Mouse (Mus musculus): ENCODE measurements around the gene Map2k4. TPM values are rescaled to one million over a fixed set of nuclear protein-coding genes. Genes with fewer than 3 reads are reported as not detected.

Map2k4 gene
- 27.5 TPM for polyA plus RNA-seq (2014; fragmentation: Illumina TruSeq; extraction: RNeasy Lipid Tissue Mini Kit (QIAGEN cat#74804); ENCODE audit: low read depth, low replicate concordance)

DNA sequence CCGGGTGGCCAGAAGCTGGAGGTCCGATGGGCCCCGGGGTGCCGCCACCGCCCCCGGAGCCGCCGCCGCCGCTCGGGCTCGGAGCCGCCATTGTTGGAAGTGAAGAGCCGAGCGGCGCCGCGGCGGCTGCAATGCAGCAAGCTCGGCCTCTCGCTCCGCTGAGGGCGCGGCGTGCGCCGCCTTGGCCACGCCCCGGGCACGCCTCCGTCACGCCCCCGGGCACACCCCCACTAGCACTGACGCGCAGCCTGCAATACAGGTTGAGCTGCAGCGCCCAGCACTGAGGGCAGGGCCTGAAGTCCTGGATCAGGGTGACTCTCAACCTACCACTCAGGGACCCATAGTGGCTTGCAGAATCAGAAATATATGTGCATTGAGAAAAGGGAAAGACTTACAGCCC, at the start of gene Map2k4:
Gene Map2k4 (minus strand): TSS at position 144 of the 400 bp plus-strand sequence.

DNA sequence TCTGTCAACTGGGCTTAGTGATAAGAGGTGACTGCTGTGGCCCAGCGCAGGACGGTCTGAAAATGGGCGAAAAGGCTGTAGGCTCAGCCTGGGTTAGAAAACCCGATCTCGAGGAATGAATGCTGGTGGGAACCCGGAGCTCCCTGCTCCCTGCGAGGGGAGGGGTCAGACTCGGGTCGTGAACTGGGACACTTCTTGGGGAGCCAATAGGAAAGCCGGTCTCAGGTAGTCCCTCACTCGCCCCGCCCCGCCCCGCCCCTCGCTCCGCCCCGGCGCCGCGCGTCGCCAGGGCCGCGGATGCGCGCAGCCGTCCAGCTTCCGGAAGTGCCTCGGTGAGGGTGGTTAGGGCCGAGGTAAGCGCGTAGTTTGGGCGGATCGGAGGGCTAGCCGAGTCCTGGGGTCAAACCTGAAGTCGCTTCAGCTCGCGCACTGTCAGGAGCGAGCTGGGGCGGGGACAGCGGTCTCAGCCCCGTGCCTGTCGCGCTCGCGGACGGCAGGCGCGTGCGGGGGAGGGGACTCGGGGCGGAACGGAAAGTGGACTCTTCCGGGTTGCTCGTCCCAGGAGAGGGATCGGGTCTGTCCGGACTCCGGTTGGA, 18.9 kb upstream of the Map2k4 start, which contains the start of gene Zkscan6:
Gene Zkscan6 (plus strand): TSS at position 267 of the 596 bp plus-strand sequence.

Other genes with a start within 250 kb of the Map2k4 start
- 12.1 TPM for gene Zkscan6, start 18.9 kb upstream of the Map2k4 start, polyA plus RNA-seq (2014; fragmentation: Illumina TruSeq; extraction: RNeasy Lipid Tissue Mini Kit (QIAGEN cat#74804); ENCODE audit: low read depth, low replicate concordance)

Data from testis, adult 10 weeks (tissue).